Mouse (Mus musculus): ENCODE results near the gene Nkx1-2.

DNA sequence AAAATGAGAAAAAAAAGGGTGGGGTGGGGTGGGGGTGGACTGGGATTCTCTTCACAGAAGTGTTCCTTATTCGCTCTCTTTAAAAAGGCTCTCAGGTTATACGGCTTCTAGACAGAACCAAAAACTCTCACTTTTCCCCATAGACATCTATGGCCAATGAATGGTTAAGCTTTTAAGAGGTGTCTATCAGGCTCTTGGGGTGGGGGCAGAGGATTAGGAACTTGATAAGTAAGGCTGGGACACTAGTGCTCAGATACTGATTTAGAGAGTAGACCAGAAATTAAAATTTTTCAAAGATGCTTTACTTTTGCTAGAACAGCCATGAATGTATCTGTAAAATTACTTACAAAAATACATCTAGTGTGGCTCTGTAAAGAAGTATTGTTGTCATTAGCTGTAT is 5.1 kb downstream of the Nkx1-2 start:
- TF ChIP-seq POLR2A (IDR thresholded peaks at IDR 0.05; ENCODE audit: borderline replicate concordance, insufficient read depth, low read length): no peak
- no peak for TF ChIP-seq CTCF (IDR thresholded peaks at IDR 0.05; ENCODE audit: borderline replicate concordance, insufficient read depth, low read depth, low read length)
